Mouse (Mus musculus): Measurements from ENCODE around the gene Trim65. TPM values are rescaled to one million over a fixed set of nuclear protein-coding genes. Genes with fewer than 3 reads are reported as not detected.
A peak's percentile ranks its signal among the peaks of the same experiment; 100 is the strongest.

The Trim65 gene
- polyA plus RNA-seq, 1 experiment from 2014 or later: 3.9 TPM

DNA sequence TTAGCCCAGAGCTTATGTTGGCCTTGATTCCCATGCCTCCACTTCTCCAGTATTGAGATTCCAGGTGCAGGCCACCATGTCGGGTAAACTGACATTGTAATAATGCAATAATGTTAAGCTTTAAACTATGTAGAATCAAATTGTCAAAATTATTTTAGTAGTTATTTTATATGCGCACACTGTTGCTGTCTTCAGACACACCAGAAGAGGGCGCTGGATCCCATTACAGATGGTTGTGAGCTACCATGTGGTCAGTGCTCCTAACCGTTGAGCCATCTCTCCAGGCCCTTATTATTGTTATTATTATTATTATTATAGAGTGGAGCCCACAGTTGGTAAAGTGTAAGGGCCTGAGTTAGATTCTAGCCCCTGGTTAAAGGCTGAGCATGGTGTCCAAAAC, 19.9 kb downstream of the Trim65 start:
- Histone ChIP-seq H3K9me3 (ENCODE audit: low read length) (no peaks in the 10 kb centered on the region), H3K4me1 (ENCODE audit: insufficient read depth, low read depth, low read length) (peaks cover 12% of the 10 kb centered on the region; the same call in 1 of the 2 replicates), H3K36me3 (ENCODE audit: insufficient read depth, low read length) (0 out of 2 replicates have a peak, but pooled peaks cover 3% of the 10 kb centered on the region), H3K27ac (ENCODE audit: low read length) (0 out of 2 replicates have a peak overlapping the region, but pooled peaks have one; percentile 58), H3K4me2 (replicated peaks; ENCODE audit: low read depth, low read length) (no peak overlapping the region), H3K27me3 (replicated peaks; ENCODE audit: insufficient read depth, low read length) (0 out of 2 replicates have a peak, but pooled peaks cover 10% of the 10 kb centered on the region), H3K9ac (replicated peaks; ENCODE audit: low read depth) (no peak overlapping the region), H3K4me3 (ENCODE audit: low read depth, low read length) (no peak overlapping the region)
- peak; percentile 23; the same call in 1 of the 2 replicates for TF ChIP-seq CTCF (IDR thresholded peaks at IDR 0.05)
- TF ChIP-seq EP300 (IDR thresholded peaks at IDR 0.05): no peak
- ATAC-seq: no peak
- no peak for DNase-seq (ENCODE audit: low spot score)
- WGBS: 83% methylated on average over 4 of the region's 4 CpGs

GRCm38 (mm10) chr11:116110540-116110939, 20.4 kb downstream of the Trim65 start:
- peak overlapping the region; percentile 50; the same call in 1 of the 2 replicates for H3K9ac ChIP-seq (replicated peaks; ENCODE audit: low read depth)
- 13% methylated on average over 10 of the region's 10 CpGs for WGBS
- ATAC-seq (peak; percentile 65), DNase-seq (ENCODE audit: low spot score) (peak; percentile 86)
- H3K36me3 ChIP-seq (ENCODE audit: insufficient read depth, low read length): 0 out of 2 replicates have a peak, but pooled peaks cover 6% of the 10 kb centered on the region
- peak overlapping the region; percentile 58 for H3K27ac ChIP-seq (ENCODE audit: low read length)
- H3K4me1 ChIP-seq (ENCODE audit: insufficient read depth, low read depth, low read length): peaks cover 12% of the 10 kb centered on the region; the same call in 1 of the 2 replicates
- no peaks in the 10 kb centered on the region for H3K9me3 ChIP-seq (ENCODE audit: low read length)
- TF ChIP-seq CTCF (IDR thresholded peaks at IDR 0.05): no peak
- peak; percentile 27; the same call in 1 of the 2 replicates for TF ChIP-seq EP300 (IDR thresholded peaks at IDR 0.05)
- H3K4me3 ChIP-seq (ENCODE audit: low read depth, low read length): peak overlapping the region; percentile 57
- H3K27me3 ChIP-seq (replicated peaks; ENCODE audit: insufficient read depth, low read length): 0 out of 2 replicates have a peak, but pooled peaks cover 10% of the 10 kb centered on the region
- H3K4me2 ChIP-seq (replicated peaks; ENCODE audit: low read depth, low read length): peak overlapping the region; percentile 65

DNA sequence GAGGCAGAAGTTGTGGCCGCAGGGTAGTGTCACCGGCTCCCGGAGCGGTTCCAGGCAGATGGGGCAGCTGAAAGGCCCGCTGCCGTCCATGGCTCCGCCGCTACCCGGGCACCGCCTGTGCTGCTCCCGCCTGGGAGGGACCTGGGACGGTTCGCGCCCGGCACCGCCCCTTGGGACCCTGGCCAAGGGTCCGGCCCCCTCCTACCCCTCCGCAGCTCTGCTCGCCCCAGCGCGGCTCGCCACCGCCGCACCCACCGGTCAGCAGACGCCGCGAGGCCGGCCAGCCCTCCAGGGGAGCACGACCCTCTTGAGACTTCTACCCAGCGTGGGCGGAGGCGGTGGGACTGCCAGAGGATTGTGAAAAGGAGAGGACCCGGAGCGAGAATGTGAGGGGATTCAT, 20.8 kb downstream of the Trim65 start:
- 2% methylated on average over 23 of the region's 35 CpGs for WGBS
- 0 out of 2 replicates have a peak, but pooled peaks cover 6% of the 10 kb centered on the region for H3K36me3 ChIP-seq (ENCODE audit: insufficient read depth, low read length)
- peak overlapping the region; percentile 65 for H3K4me2 ChIP-seq (replicated peaks; ENCODE audit: low read depth, low read length)
- H3K4me1 ChIP-seq (ENCODE audit: insufficient read depth, low read depth, low read length): peaks cover 12% of the 10 kb centered on the region; the same call in 1 of the 2 replicates
- DNase-seq (ENCODE audit: low spot score): peak; percentile 74
- peak overlapping the region; percentile 57 for H3K4me3 ChIP-seq (ENCODE audit: low read depth, low read length)
- H3K27me3 ChIP-seq (replicated peaks; ENCODE audit: insufficient read depth, low read length): 0 out of 2 replicates have a peak, but pooled peaks cover 10% of the 10 kb centered on the region
- peak; percentile 85 for ATAC-seq
- peak overlapping the region; percentile 58 for H3K27ac ChIP-seq (ENCODE audit: low read length)
- TF ChIP-seq EP300 (IDR thresholded peaks at IDR 0.05) (no peak), CTCF (IDR thresholded peaks at IDR 0.05) (no peak)
- no peaks in the 10 kb centered on the region for H3K9me3 ChIP-seq (ENCODE audit: low read length)
- peak overlapping the region; percentile 50 for H3K9ac ChIP-seq (replicated peaks; ENCODE audit: low read depth)

DNA sequence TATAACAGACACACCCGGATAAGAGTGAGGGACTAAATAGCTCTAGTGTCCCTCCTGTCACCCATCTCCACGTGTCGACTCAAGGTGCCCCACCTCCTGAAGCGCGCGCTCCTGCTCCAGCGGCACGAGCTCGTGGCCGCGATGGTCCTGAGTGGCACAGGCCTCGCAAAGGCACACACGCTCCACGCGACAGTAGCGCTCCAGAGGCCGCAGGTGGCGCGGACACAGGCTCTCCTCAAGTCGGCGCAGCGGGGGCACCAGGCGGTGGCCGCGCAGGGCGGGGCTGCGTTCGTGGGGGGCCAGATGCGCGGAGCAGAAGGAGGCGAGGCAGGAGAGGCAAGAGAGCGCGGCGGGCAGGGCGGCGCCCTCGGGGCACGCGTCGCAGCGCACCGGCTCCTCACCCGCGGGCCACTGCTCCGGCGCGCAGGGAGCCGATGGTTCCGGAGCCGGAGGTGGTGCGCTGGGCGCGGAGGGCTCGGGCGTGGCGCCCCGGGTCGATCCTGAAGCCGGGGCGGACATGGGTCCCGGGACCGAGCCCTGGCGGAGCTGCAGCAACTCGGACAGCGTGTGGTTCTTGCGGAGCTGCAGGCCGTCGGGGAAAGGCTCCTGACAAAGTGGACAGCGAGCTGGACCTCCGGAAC, 21.4 kb downstream of the Trim65 start:
- peaks cover 12% of the 10 kb centered on the region; the same call in 1 of the 2 replicates for H3K4me1 ChIP-seq (ENCODE audit: insufficient read depth, low read depth, low read length)
- ATAC-seq: peak; percentile 23

GRCm38 (mm10) chr11:116108464-116109137, 22.3 kb downstream of the Trim65 start:
- Histone ChIP-seq H3K27ac (ENCODE audit: low read length) (no peak overlapping the region; the same call in 1 of the 2 replicates), H3K4me1 (ENCODE audit: insufficient read depth, low read depth, low read length) (peaks cover 16% of the 10 kb centered on the region), H3K4me3 (ENCODE audit: low read depth, low read length) (peak overlapping the region; percentile 57), H3K9me3 (ENCODE audit: low read length) (no peaks in the 10 kb centered on the region), H3K36me3 (ENCODE audit: insufficient read depth, low read length) (0 out of 2 replicates have a peak, but pooled peaks cover 6% of the 10 kb centered on the region), H3K4me2 (replicated peaks; ENCODE audit: low read depth, low read length) (peak overlapping the region; percentile 65), H3K27me3 (replicated peaks; ENCODE audit: insufficient read depth, low read length) (0 out of 2 replicates have a peak, but pooled peaks cover 10% of the 10 kb centered on the region), H3K9ac (replicated peaks; ENCODE audit: low read depth) (no peak overlapping the region)
- ATAC-seq (no peak), DNase-seq (ENCODE audit: low spot score) (peak; percentile 42)
- TF ChIP-seq EP300 (IDR thresholded peaks at IDR 0.05): no peak
- TF ChIP-seq CTCF (IDR thresholded peaks at IDR 0.05): no peak
- WGBS: 9% methylated on average over 23 of the region's 23 CpGs

More for the DNA sequence above, 21.4 kb downstream of the Trim65 start:
- H3K4me3 ChIP-seq (ENCODE audit: low read depth, low read length): peak overlapping the region; percentile 57
- peak overlapping the region; percentile 65 for H3K4me2 ChIP-seq (replicated peaks; ENCODE audit: low read depth, low read length)
- peak overlapping the region; percentile 50 for H3K9ac ChIP-seq (replicated peaks; ENCODE audit: low read depth)
- WGBS: 2% methylated on average over 63 of the region's 70 CpGs
- no peaks in the 10 kb centered on the region for H3K9me3 ChIP-seq (ENCODE audit: low read length)
- peak; percentile 42 for DNase-seq (ENCODE audit: low spot score)
- H3K36me3 ChIP-seq (ENCODE audit: insufficient read depth, low read length): 0 out of 2 replicates have a peak, but pooled peaks cover 6% of the 10 kb centered on the region
- 0 out of 2 replicates have a peak, but pooled peaks cover 10% of the 10 kb centered on the region for H3K27me3 ChIP-seq (replicated peaks; ENCODE audit: insufficient read depth, low read length)
- H3K27ac ChIP-seq (ENCODE audit: low read length): peak overlapping the region; percentile 58
- TF ChIP-seq CTCF (IDR thresholded peaks at IDR 0.05) (peak; percentile 43), EP300 (IDR thresholded peaks at IDR 0.05) (no peak)
